Mouse (Mus musculus) hindbrain, embryonic 12.5 days (tissue): ENCODE measurements around the gene Hebp2. TPM values are rescaled to one million over a fixed set of nuclear protein-coding genes. Genes with fewer than 3 reads are reported as not detected.
A peak's percentile ranks its signal among the peaks of the same experiment; 100 is the strongest.
"Not testable (repeated sequence)": the region's sequence is repeated elsewhere in the genome, so short reads cannot be mapped to it uniquely, and the experiment has no call there.

ENCODE experiments used
- ATAC-seq: fragments of 200-750 bp; cut with Nextera tagmentation; 2 replicates; pipeline ENCODE4 v1.8.0; 2017; ENCODE audit warnings: moderate TSS enrichment; ENCODE audit not compliant: low FRiP score
- H3K27ac ChIP-seq: fragments of 300-500 bp; sonication (generic); 2 replicates; pipeline ENCODE4 v1.5.1; 2016; ENCODE audit warnings: mild to moderate bottlenecking
- H3K27me3 ChIP-seq: fragments of 300-500 bp; sonication (generic); 2 replicates; pipeline ENCODE4 v1.6.1; 2016; ENCODE audit warnings: mild to moderate bottlenecking
- H3K36me3 ChIP-seq: fragments of 300-500 bp; sonication (generic); 2 replicates; pipeline ENCODE4 v1.6.1; 2016; ENCODE audit warnings: mild to moderate bottlenecking
- H3K4me1 ChIP-seq: fragments of 300-500 bp; sonication (generic); 2 replicates; pipeline ENCODE4 v1.6.1; 2016
- H3K4me2 ChIP-seq: fragments of 300-500 bp; sonication (generic); replicated peaks from 2 replicates; pipeline ENCODE4 v1.6.1; 2016; ENCODE audit warnings: mild to moderate bottlenecking
- H3K4me3 ChIP-seq: fragments of 300-500 bp; sonication (generic); 2 replicates; pipeline ENCODE4 v1.5.1; 2016; ENCODE audit warnings: mild to moderate bottlenecking
- H3K9ac ChIP-seq: fragments of 300-500 bp; sonication (generic); 2 replicates; pipeline ENCODE4 v1.6.1; 2016; ENCODE audit warnings: mild to moderate bottlenecking, moderate library complexity
- H3K9me3 ChIP-seq: fragments of 300-500 bp; sonication (generic); replicated peaks from 2 replicates; pipeline ENCODE4 v1.6.1; 2016; ENCODE audit warnings: mild to moderate bottlenecking
- WGBS: fragments of 180-500 bp; shearing (Covaris S2); methylation state at CpG from one replicate; pipeline ENCODE4 v1.1.7; 2016; 5-methylcytosine and 5-hydroxymethylcytosine counted together
- polyA plus RNA-seq: library from polyadenylated mRNA; unstranded; fragments of >200 nt; fragmentation: Nextera tagmentation; extraction: Ambion mirVana; gene quantifications from 2 replicates; pipeline ENCODE4 v1.2.1, GENCODE M21; 2016

Hebp2 gene
- 15.4 and 15.5 TPM in 2 replicates for polyA plus RNA-seq

DNA sequence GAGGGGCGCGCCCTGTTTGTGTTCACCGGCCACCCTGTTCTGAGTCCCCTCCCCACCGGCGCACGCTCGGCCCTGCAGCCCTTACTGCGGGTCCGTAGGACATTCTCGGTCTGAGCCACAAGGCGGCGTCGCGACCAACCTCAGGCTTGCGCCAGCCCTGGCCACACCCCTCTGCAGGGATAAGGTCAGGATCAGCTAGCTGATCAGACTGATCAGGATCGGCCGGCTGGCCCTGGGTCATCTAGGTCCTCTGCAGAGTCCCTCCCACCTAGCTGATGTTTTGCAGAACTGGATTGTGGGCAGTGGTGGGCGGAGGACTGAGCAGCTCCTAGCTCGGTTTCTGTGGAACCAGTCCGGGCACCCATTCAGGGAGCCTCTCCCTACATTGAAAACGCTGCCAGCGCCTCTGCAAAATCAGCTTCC, at the start of gene Hebp2:
Gene Hebp2 (minus strand): TSS at position 264 of the 423 bp plus-strand sequence.
- Histone ChIP-seq H3K27me3 (no peaks in the 10 kb centered on the region), H3K4me1 (peaks cover 5% of the 10 kb centered on the region; the same call in 1 of the 2 replicates), H3K36me3 (no peaks in the 10 kb centered on the region), H3K4me2 (peak within 1 kb of the TSS; percentile 79), H3K9me3 (no peaks in the 10 kb centered on the region), H3K9ac (peak within 1 kb of the TSS; percentile 74), H3K4me3 (peak within 1 kb of the TSS; percentile 55), H3K27ac (no peak within 1 kb of the TSS)
- WGBS = under 1% methylated on average over 22 of the region's 22 CpGs
- ATAC-seq = peak; percentile 90

DNA sequence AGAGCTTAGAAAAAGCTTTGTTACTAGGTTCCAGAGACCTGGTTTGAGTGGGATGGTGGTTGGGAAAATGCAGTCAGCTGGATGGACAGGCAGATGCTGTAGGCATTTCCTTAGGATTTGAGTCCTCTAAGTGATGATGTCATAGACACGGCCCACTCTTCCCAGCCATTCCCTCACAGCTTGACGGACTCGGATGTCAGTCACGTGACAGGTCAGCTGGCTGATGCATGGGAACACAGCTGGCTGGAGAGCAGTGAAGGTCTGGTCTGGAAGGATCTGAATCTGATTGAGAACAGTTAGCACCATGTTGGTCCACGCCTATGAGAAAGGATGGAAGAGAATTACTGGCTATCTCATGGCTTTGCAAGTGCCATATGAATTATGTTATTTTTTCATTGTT, 43.6 kb upstream of the Hebp2 start:
- no peak for ATAC-seq
- Histone ChIP-seq H3K4me2 (no peak overlapping the region), H3K27ac (no peak overlapping the region), H3K4me1 (no peaks in the 10 kb centered on the region), H3K9ac (no peak overlapping the region), H3K27me3 (no peaks in the 10 kb centered on the region), H3K36me3 (peaks cover 10% of the 10 kb centered on the region), H3K9me3 (no peaks in the 10 kb centered on the region), H3K4me3 (no peak overlapping the region)
- 86% methylated on average over 5 of the region's 5 CpGs for WGBS

DNA sequence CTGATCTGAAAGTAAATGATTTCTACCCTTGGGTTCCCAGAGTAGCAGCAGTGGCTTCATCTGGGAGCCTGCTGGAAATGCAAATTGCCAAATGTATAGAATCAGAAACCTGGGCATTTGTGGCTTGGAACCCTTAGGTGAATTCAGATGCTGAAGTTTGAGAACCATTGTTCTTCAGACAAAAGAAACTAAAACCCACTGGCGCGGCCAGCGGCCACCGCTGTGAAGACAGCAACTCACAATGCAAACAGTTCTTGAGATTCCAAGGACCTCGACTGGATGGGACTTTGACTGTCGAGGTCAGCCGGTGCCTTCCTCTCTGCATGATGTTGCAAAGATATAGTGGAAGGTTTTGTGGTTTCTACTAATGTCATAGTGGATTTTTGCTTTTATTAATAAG, 38.3 kb upstream of the Hebp2 start:
- no peak for ATAC-seq
- no peak overlapping the region for H3K4me2 ChIP-seq
- no peak overlapping the region for H3K27ac ChIP-seq
- WGBS = 12% methylated on average over 7 of the region's 7 CpGs
- no peak overlapping the region for H3K9ac ChIP-seq
- no peaks in the 10 kb centered on the region for H3K36me3 ChIP-seq
- no peaks in the 10 kb centered on the region for H3K9me3 ChIP-seq
- H3K4me3 ChIP-seq = no peak overlapping the region
- no peaks in the 10 kb centered on the region for H3K4me1 ChIP-seq
- H3K27me3 ChIP-seq = 0 out of 2 replicates have a peak, but pooled peaks cover 2% of the 10 kb centered on the region

DNA sequence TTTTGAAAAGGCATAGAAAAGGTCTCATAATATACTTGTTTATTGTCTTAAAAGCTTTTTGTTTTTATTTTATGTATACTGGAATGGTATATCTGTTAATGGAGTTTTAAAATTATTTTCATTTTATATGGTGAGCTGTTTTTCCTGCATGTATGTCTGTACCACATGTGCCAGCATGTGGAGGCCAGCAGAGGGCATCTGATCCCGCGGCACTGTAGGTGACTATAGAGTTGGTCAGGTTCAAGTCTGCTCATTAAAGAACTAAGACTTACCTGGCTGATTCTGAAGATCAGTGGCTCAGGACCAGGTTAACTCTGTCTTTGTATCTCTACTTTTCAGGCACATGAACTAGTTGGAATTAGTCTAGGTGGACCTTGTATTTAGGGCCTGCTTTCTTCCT, 26.7 kb upstream of the Hebp2 start:
- no peaks in the 10 kb centered on the region for H3K27me3 ChIP-seq
- no peak overlapping the region for H3K4me2 ChIP-seq
- H3K9ac ChIP-seq = no peak overlapping the region
- no peak for ATAC-seq
- no peaks in the 10 kb centered on the region for H3K36me3 ChIP-seq
- no peaks in the 10 kb centered on the region for H3K9me3 ChIP-seq
- H3K4me3 ChIP-seq = no peak overlapping the region
- H3K4me1 ChIP-seq = no peaks in the 10 kb centered on the region
- WGBS = 59% methylated on average over 2 of the region's 2 CpGs
- H3K27ac ChIP-seq = no peak overlapping the region

DNA sequence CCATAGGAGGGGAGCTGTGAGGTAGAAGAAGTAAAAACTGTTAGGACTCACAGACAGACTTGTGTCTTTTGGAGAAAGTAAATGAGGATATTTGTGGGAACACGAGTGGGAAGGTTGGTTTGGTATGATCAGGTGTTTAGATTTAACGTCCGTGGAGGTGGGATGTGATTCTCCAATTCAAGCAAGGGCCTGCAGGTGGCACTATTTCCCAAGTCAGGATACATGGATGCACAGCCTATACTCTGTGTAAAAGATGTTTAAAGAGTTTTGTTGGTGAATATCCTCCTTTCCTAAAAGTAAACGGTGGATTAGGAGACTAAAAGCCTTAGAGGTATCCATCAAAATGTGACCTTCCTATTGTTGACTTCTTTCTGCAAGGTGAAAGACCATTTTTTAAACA, 17.1 kb upstream of the Hebp2 start:
- no peaks in the 10 kb centered on the region for H3K36me3 ChIP-seq
- H3K9me3 ChIP-seq = no peaks in the 10 kb centered on the region
- H3K27me3 ChIP-seq = no peaks in the 10 kb centered on the region
- no peak overlapping the region for H3K4me3 ChIP-seq
- no peak overlapping the region for H3K4me2 ChIP-seq
- H3K4me1 ChIP-seq = no peaks in the 10 kb centered on the region
- H3K27ac ChIP-seq = no peak overlapping the region
- 8% methylated on average over 4 of the region's 4 CpGs for WGBS
- no peak for ATAC-seq
- H3K9ac ChIP-seq = no peak overlapping the region

DNA sequence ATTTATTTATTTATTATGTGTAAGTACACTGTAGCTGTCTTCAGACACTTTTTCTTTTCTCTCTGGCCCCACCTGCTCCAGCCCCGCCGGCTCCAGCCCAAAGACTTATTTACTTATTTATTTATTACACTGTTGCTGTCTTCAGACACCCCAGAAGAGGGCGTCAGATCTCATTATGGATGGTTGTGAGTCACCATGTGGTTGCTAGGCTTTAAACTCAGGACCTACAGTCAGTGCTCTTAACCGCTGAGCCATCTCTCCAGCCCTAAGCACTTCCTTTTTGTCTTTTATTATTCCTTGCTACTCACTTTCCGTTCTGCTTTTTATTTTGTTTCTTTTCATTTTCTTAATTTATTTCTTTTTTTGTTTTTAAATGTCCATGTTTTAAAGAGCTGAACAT, 15.6 kb upstream of the Hebp2 start:
- 48% methylated on average over 5 of the region's 5 CpGs for WGBS
- H3K36me3 ChIP-seq = no peaks in the 10 kb centered on the region
- H3K9me3 ChIP-seq = no peaks in the 10 kb centered on the region
- H3K4me3 ChIP-seq = no peak overlapping the region
- no peak overlapping the region for H3K9ac ChIP-seq
- no peaks in the 10 kb centered on the region for H3K27me3 ChIP-seq
- no peak for ATAC-seq
- H3K27ac ChIP-seq = no peak overlapping the region
- no peaks in the 10 kb centered on the region for H3K4me1 ChIP-seq
- no peak overlapping the region for H3K4me2 ChIP-seq

DNA sequence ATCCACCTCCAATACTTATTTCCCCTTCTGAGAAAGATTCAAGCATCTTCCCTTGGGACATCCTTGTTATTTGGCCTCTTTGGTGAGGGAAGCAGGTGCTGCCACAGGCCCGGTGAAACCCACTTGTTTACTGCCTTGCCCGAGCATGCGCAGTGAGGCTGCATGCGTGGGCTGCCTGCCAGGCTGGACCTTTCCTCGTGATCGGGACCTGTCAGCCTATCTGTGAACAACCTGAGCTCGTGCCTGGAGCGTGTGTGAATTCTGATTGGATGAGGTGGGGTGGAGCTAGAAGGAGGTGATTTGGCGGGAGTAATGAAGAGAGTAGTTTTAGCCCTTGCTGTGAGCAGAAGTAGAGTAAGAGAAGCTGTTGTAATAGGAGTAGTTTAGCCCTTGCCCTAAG, 13.2 kb upstream of the Hebp2 start:
- not testable (repeated sequence) for H3K4me2 ChIP-seq, H3K9me3 ChIP-seq, H3K9ac ChIP-seq, H3K27ac ChIP-seq, H3K36me3 ChIP-seq, ATAC-seq, H3K4me3 ChIP-seq, H3K27me3 ChIP-seq, H3K4me1 ChIP-seq
- WGBS = 87% methylated on average over 9 of the region's 9 CpGs

DNA sequence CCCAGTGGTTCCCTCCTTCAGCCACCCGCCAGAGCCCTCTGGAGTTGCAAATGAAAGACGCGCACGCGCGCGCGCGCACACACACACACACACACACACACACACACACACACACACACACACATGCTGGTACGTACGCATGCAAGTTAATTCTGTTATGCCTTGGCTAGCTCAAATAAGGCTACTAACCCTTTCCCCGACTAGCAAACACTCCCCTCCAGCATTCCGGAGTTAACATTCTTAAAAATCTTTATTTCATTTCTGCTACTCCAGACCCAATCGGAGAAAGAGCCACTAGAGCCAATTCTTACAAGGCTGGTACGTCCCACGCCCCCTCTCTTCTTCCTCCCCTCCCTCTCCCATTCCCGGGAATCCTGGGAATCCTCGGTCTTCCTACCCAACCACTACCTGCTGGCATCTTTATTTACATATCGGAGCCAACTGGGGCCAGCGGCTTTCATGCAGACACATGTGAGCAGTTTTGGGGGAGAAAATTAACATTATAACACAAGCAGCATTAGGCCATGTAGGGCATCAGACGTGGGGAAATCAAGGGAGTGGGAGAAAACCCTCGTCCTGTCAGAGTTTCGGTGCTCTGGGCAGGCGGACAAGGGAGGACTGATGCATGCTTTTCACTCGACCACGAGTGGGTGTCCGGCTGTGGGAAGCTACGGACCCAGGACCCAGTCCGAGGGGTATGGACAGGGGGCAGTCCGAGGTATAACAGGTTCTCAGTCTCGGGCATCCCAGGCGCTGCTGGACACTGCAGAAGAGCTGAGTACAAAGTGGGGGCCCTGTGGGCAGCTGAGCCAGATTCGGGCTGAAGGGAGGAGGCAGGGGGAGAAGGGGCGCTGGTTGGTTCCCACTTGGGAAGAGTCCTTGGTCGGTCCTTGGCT, 3.7 kb upstream of the Hebp2 start:
- peak overlapping the region; percentile 39 for H3K4me3 ChIP-seq
- H3K27me3 ChIP-seq = no peaks in the 10 kb centered on the region
- H3K4me2 ChIP-seq = peak overlapping the region; percentile 64
- H3K36me3 ChIP-seq = no peaks in the 10 kb centered on the region
- H3K27ac ChIP-seq = no peak overlapping the region
- H3K4me1 ChIP-seq = peaks cover 5% of the 10 kb centered on the region; the same call in 1 of the 2 replicates
- peak; percentile 55; the same call in 1 of the 2 replicates for ATAC-seq
- H3K9ac ChIP-seq = peak overlapping the region; percentile 41
- H3K9me3 ChIP-seq = no peaks in the 10 kb centered on the region
- 2% methylated on average over 35 of the region's 35 CpGs for WGBS

DNA sequence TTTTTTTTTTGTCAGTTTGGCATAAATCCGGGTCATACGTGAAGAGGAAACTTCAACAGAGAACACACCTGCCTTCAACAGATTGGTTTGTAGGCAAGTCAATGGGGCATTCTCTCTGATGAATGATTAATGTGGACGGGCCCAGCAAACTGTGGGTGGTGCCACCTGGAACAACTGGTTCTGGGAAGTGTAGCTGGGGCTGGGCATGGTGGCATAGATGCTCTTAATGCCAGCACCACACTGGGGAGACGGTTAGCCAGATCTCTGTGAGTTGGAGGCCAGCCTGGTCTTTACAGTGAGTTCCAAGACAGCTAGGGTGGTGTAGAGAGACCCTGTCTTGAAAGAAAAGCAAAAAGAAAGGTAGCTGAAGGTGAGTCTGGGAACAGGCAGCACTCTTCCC, 1.5 kb upstream of the Hebp2 start:
- Histone ChIP-seq H3K4me3 (no peak overlapping the region), H3K4me1 (peaks cover 5% of the 10 kb centered on the region; the same call in 1 of the 2 replicates), H3K36me3 (no peaks in the 10 kb centered on the region), H3K4me2 (no peak overlapping the region), H3K27ac (no peak overlapping the region), H3K27me3 (no peaks in the 10 kb centered on the region), H3K9ac (no peak overlapping the region), H3K9me3 (no peaks in the 10 kb centered on the region)
- no peak for ATAC-seq
- 88% methylated on average over 4 of the region's 4 CpGs for WGBS

DNA sequence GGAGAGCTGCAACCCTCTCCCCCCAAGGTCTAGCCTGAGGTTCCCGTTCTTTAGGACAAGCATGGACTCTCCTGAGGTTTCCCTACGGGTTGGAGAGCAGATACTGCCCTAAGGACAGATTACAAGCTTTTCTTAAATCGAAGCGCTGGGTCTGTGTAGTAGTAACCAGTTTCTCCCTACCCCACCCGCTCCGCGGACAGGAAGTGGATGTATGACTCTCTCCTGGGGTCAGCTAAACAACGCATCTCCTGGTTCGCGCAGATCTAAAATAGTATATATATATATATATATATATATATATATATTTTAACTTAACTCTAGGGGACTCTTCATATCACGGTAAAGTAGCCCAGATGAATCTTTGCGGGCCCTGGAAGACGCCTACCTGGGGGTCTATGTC, 567 bp downstream of the Hebp2 start:
- H3K27me3 ChIP-seq = no peaks in the 10 kb centered on the region
- peak overlapping the region; percentile 55 for H3K4me3 ChIP-seq
- peak overlapping the region; percentile 79 for H3K4me2 ChIP-seq
- peak; percentile 12; the same call in 1 of the 2 replicates for ATAC-seq
- H3K4me1 ChIP-seq = peaks cover 5% of the 10 kb centered on the region; the same call in 1 of the 2 replicates
- 10% methylated on average over 13 of the region's 13 CpGs for WGBS
- no peaks in the 10 kb centered on the region for H3K9me3 ChIP-seq
- no peaks in the 10 kb centered on the region for H3K36me3 ChIP-seq
- H3K9ac ChIP-seq = peak overlapping the region; percentile 74
- H3K27ac ChIP-seq = no peak overlapping the region

DNA sequence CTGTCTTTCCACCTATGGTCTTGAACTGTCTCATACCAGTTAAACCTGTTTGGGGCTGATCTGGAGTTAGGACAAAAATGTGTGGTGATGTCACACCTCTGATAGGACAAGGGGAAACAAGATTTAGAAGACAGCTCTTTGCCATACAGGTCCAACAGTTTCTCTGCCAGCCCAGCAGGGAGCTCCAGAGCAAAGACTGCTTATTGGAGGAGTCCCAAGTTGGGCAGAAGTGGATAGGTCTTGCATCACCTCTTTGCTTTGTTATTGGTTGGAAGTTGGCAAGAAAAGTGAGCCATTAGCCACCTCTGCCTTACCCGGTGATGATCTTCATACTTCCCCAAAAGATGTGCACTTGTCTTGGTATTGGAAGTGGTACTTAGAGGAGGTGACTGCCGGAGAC, 9.0 kb downstream of the Hebp2 start:
- no peak overlapping the region for H3K9ac ChIP-seq
- no peak overlapping the region for H3K4me3 ChIP-seq
- no peak overlapping the region for H3K27ac ChIP-seq
- 91% methylated on average over 2 of the region's 2 CpGs for WGBS
- H3K27me3 ChIP-seq = no peaks in the 10 kb centered on the region
- ATAC-seq = no peak
- no peaks in the 10 kb centered on the region for H3K9me3 ChIP-seq
- no peak overlapping the region for H3K4me2 ChIP-seq
- H3K4me1 ChIP-seq = no peaks in the 10 kb centered on the region
- peaks cover 14% of the 10 kb centered on the region for H3K36me3 ChIP-seq

DNA sequence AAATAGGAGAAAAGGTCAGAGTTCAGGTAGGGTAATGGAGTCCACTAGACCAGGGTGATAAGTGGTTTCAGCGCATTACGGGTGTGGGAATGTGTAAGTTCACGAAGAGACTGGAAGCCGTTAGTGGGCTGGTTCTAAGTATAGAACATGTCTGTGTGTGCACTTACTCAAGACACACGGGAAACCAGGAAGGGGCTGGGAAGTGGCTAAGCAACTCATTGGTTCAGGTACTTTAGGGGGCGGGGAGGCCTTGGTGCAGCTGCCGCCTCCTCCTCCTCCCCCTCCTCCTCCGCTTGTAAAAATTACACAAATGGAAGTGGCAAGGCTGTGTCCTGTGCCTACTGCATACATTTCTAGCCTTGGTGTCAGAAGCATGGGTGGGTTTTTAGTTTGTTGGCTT, 13.6 kb downstream of the Hebp2 start:
- ATAC-seq = no peak
- Histone ChIP-seq H3K27me3 (no peaks in the 10 kb centered on the region), H3K4me2 (no peak overlapping the region), H3K4me3 (no peak overlapping the region), H3K36me3 (peaks cover 22% of the 10 kb centered on the region), H3K27ac (no peak overlapping the region), H3K9me3 (no peaks in the 10 kb centered on the region), H3K4me1 (0 out of 2 replicates have a peak, but pooled peaks cover 1% of the 10 kb centered on the region), H3K9ac (no peak overlapping the region)
- WGBS = 67% methylated on average over 7 of the region's 8 CpGs

DNA sequence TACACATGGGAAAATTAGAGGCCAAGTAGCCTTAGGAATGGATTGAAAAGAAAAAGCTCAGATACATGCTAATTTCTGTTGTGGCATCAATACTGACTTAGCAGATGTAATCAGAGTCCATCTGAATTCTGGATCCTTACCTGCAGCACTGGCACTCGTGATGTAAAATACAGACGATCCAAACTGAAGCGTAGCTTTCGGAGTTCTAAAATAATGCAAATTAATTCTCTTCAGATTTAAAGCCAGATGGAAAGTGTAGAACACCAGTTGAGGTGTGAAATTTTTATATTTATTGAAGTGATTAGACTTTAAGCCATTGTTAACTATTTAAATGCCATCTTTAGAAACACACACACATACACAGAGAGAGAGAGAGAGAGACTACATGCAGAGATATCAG, 15.7 kb downstream of the Hebp2 start:
- ATAC-seq = no peak
- Histone ChIP-seq H3K36me3 (peaks cover 24% of the 10 kb centered on the region), H3K27me3 (no peaks in the 10 kb centered on the region), H3K4me2 (no peak overlapping the region), H3K4me1 (peaks cover 22% of the 10 kb centered on the region), H3K27ac (no peak overlapping the region), H3K9ac (no peak overlapping the region), H3K4me3 (no peak overlapping the region), H3K9me3 (no peaks in the 10 kb centered on the region)
- 89% methylated on average over 4 of the region's 4 CpGs for whole genome bisulfite sequencing
